In the genomic region with DNA sequence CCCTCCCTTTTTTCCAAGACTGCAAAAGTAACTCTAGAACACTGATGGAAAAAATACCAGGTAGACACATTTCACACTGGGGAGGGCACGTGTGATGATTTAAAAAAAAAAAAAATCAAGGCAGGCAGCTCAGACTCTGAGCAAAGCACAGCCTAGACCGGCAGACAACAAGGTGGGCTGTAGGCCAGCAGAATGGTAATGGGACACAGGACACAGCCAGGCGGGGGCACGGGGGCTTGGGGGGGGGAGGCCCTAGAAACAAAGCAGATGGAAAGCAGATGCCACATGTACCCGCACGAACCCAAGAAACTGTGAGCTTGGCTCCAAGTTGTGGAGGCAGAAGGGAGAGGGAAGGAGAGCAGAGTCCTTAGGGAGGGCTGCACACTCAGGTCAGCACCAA, we compare ENCODE assay signal across 20 mouse cellular contexts. TPM values are rescaled to one million over a fixed set of nuclear protein-coding genes. Genes with fewer than 3 reads are reported as not detected.
DNase-seq lines count a peak whose midpoint lies in the region; ATAC-seq and TF ChIP-seq lines count a peak whose summit lies in the region.
"Had no signal": no experiment of that assay in that cellular context is flagged by ENCODE, and none has a peak within 500 bp of the region (broad histone marks: within the 10 kb centered on the region; RNA-seq: fewer than 3 reads in every experiment).

No protein-coding gene starts in this region.

- H3K9ac ChIP-seq in heart, embryonic 13.5 days, result 0 out of 2 replicates have a peak overlapping the region, but pooled peaks have one; percentile 45
- H3K9ac ChIP-seq in liver, postnatal 0 days (replicated peaks), result no peak overlapping the region
- H3K9ac ChIP-seq in hindbrain, postnatal 0 days (replicated peaks; ENCODE audit: low read length), result no peak overlapping the region
- H3K9ac ChIP-seq: forebrain, embryonic 12.5 days; lung, embryonic 14.5 days; neural tube, embryonic 13.5 days had no signal

- H3K27me3 ChIP-seq in heart, embryonic 13.5 days (replicated peaks), result no peaks in the 10 kb centered on the region
- H3K27me3 ChIP-seq in liver, postnatal 0 days (ENCODE audit: insufficient read depth, low read length), result no peaks in the 10 kb centered on the region
- no peaks in the 10 kb centered on the region for H3K27me3 ChIP-seq in hindbrain, postnatal 0 days (ENCODE audit: insufficient read depth, low read length)
- H3K27me3 ChIP-seq: forebrain, embryonic 12.5 days; megakaryocyte, embryonic 14.5 days; neural tube, embryonic 13.5 days had no signal

- TF ChIP-seq CTCF in liver, postnatal 0 days (IDR thresholded peaks at IDR 0.05; ENCODE audit: low read depth), result no peak
- no peak for TF ChIP-seq CTCF in hindbrain, postnatal 0 days (IDR thresholded peaks at IDR 0.05; ENCODE audit: low read depth)

- peaks cover 94% of the 10 kb centered on the region for H3K4me1 ChIP-seq in heart, embryonic 13.5 days
- peaks cover 11% of the 10 kb centered on the region for H3K4me1 ChIP-seq in liver, postnatal 0 days (ENCODE audit: insufficient read depth)
- H3K4me1 ChIP-seq in hindbrain, postnatal 0 days (ENCODE audit: insufficient read depth, low read length), result peaks cover 6% of the 10 kb centered on the region; the same call in 1 of the 2 replicates
- H3K4me1 ChIP-seq: megakaryocyte, embryonic 14.5 days had no signal

- peak overlapping the region; percentile 78 for H3K27ac ChIP-seq in heart, embryonic 13.5 days (replicated peaks)
- H3K27ac ChIP-seq in liver, postnatal 0 days (ENCODE audit: low read depth), result 0 out of 2 replicates have a peak overlapping the region, but pooled peaks have one; percentile 71
- H3K27ac ChIP-seq in hindbrain, postnatal 0 days, result no peak overlapping the region
- H3K27ac ChIP-seq: forebrain, embryonic 12.5 days; neural tube, embryonic 13.5 days; stomach, postnatal 0 days had no signal

- H3K4me3 ChIP-seq in heart, embryonic 13.5 days, result no peak overlapping the region
- H3K4me3 ChIP-seq in liver, postnatal 0 days (ENCODE audit: low read depth, low read length), result no peak overlapping the region
- no peak overlapping the region for H3K4me3 ChIP-seq in hindbrain, postnatal 0 days (ENCODE audit: low read length)
- H3K4me3 ChIP-seq: forebrain, embryonic 12.5 days; megakaryocyte, embryonic 14.5 days; neural tube, embryonic 13.5 days had no signal

- ATAC-seq in heart, embryonic 13.5 days (ENCODE audit: extremely low read depth, insufficient number of reproducible peaks, low FRiP score, low TSS enrichment), result no peak
- ATAC-seq in liver, postnatal 0 days, result no peak
- peak; percentile 37; the same call in 1 of the 2 replicates for ATAC-seq in hindbrain, postnatal 0 days
- no peak for ATAC-seq in megakaryocyte progenitor cell, adult 5-6 weeks (replicated peaks; ENCODE audit: poor library complexity)
- ATAC-seq: intestine, embryonic 16.5 days had no signal

- H3K9me3 ChIP-seq in heart, embryonic 13.5 days, result no peaks in the 10 kb centered on the region
- H3K9me3 ChIP-seq in liver, postnatal 0 days (ENCODE audit: low read length), result no peaks in the 10 kb centered on the region
- no peaks in the 10 kb centered on the region for H3K9me3 ChIP-seq in hindbrain, postnatal 0 days (ENCODE audit: low read length)
- H3K9me3 ChIP-seq: forebrain, embryonic 12.5 days; neural tube, embryonic 13.5 days had no signal

- TF ChIP-seq EP300 in liver, postnatal 0 days (IDR thresholded peaks at IDR 0.05; ENCODE audit: low read depth), result no peak

- WGBS in heart, embryonic 13.5 days, result 61% methylated on average over 6 of the region's 6 CpGs
- WGBS in liver, postnatal 0 days (ENCODE audit: insufficient replicate concordance), result 81% methylated on average over 6 of the region's 6 CpGs
- WGBS in hindbrain, postnatal 0 days, result 51% methylated on average over 6 of the region's 6 CpGs

- DNase-seq in cerebellum, postnatal 10 days, result peak; percentile 59 to 78
- no peak for DNase-seq in cerebellum, postnatal 36 days
- DNase-seq in heart, adult 9 months (ENCODE audit: low spot score in 2 of 2), result no peak
- no peak for DNase-seq in liver, postnatal 0 days
- no peak for DNase-seq in liver
- peak; percentile 31 for DNase-seq in hindbrain, postnatal 0 days (ENCODE audit: low spot score)
- DNase-seq: adrenal gland, postnatal 14 days; cerebellum, adult 8-10 months; embryo, embryonic 11 days; kidney, postnatal 14 days; lung, embryonic 14.5 days; thymus, postnatal 14 days had no signal

- H3K36me3 ChIP-seq in heart, embryonic 13.5 days, result peaks cover 12% of the 10 kb centered on the region
- no peaks in the 10 kb centered on the region for H3K36me3 ChIP-seq in liver, postnatal 0 days (replicated peaks; ENCODE audit: insufficient read depth, low read length)
- H3K36me3 ChIP-seq in hindbrain, postnatal 0 days (ENCODE audit: insufficient read depth, low read length), result no peaks in the 10 kb centered on the region
- H3K36me3 ChIP-seq: forebrain, embryonic 12.5 days; neural tube, embryonic 13.5 days had no signal

- no peak overlapping the region for H3K4me2 ChIP-seq in heart, embryonic 13.5 days
- no peak overlapping the region for H3K4me2 ChIP-seq in liver, postnatal 0 days (ENCODE audit: low read depth, low read length)
- no peak overlapping the region for H3K4me2 ChIP-seq in hindbrain, postnatal 0 days (ENCODE audit: low read depth, low read length)
- H3K4me2 ChIP-seq: forebrain, embryonic 12.5 days; lung, embryonic 14.5 days; neural tube, embryonic 13.5 days had no signal

RNA-seq across cellular contexts. Expression of a gene that starts 11.9 kb away (rescaled TPM):
- 9.7 and 9.8 TPM in 2 replicates for polyA plus RNA-seq in heart, embryonic 13.5 days (2015; fragmentation: Nextera tagmentation; extraction: Ambion mirVana)
- polyA plus RNA-seq in liver, postnatal 0 days (2015; fragmentation: Nextera tagmentation; extraction: Ambion mirVana), result 0.60 and 0.69 TPM in 2 replicates
- 35.3 and 37.1 TPM in 2 replicates for total RNA-seq in hindbrain, postnatal 0 days (2014; rRNA removed)
- polyA plus RNA-seq in hindbrain, postnatal 0 days (2015; fragmentation: Nextera tagmentation; extraction: Ambion mirVana), result 10.6 and 11.2 TPM in 2 replicates
- total RNA-seq in megakaryocyte progenitor cell, adult 5-6 weeks (2015), result not detected in 2 replicates
- total RNA-seq in megakaryocyte progenitor cell, adult 5-6 weeks (2017), result 0.08 TPM in 1 of 2 replicates, not detected in the other
- total RNA-seq: granulocyte monocyte progenitor cell, adult 5-6 weeks had no signal

Comparison
In these comparisons a context has a peak if more than half of its experiments do, and no peak if none do; other contexts are left out.
1. DNase-seq: peak in cerebellum, postnatal 10 days (2 of 2) and hindbrain, postnatal 0 days (single experiment); none in cerebellum, postnatal 36 days (0 of 2), heart, adult 9 months (0 of 2), liver, postnatal 0 days (single experiment) and liver (single experiment).